Comparison of ENCODE assay signal across 8 mouse cellular contexts in the genomic region with DNA sequence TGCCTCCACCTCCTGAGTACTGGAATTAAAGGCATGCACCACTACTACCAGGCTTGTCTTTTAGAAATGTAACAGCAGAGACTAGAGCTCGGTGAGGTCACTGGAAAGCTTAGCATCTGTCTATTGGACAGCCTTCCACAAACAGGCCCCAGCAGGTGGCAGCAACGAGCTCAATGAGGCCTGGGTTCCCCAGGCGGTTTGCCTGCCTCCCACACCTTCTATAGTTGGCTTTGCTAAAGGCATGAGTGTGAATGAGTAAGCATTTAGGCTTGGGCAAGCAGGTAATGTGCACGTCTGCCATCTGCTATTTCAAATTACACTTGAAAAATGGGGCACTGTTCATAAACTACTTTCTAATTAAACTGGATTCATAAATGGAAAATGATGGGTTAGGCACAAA. TPM values are rescaled to one million over a fixed set of nuclear protein-coding genes. Genes with fewer than 3 reads are reported as not detected.
DNase-seq lines count a peak whose midpoint lies in the region; ATAC-seq and TF ChIP-seq lines count a peak whose summit lies in the region.

No protein-coding gene starts in this region.

- peaks cover 5% of the 10 kb centered on the region; the same call in 1 of the 2 replicates for H3K4me1 ChIP-seq in forebrain, embryonic 11.5 days (replicated peaks; ENCODE audit: control insufficient read depth, insufficient read depth, low read length)
- H3K4me1 ChIP-seq in lung, adult 2 months (ENCODE audit: control insufficient read depth, insufficient read depth, low read length): peaks cover 3% of the 10 kb centered on the region; the same call in 1 of the 2 replicates

- no peak overlapping the region for H3K9ac ChIP-seq in forebrain, embryonic 11.5 days (ENCODE audit: low read length)

- WGBS in forebrain, embryonic 11.5 days: 23% methylated on average over 4 of the region's 4 CpGs
- 15% methylated on average over 4 of the region's 4 CpGs for WGBS in lung, adult 2 months

- H3K27ac ChIP-seq in forebrain, embryonic 11.5 days (ENCODE audit: low read depth, low read length): no peak overlapping the region

- no peaks in the 10 kb centered on the region for H3K9me3 ChIP-seq in forebrain, embryonic 11.5 days (ENCODE audit: control insufficient read depth, low read length)

- H3K4me2 ChIP-seq in forebrain, embryonic 11.5 days (ENCODE audit: low read depth, low read length, severe bottlenecking): no peak overlapping the region

- no peak overlapping the region for H3K4me3 ChIP-seq in forebrain, embryonic 11.5 days (ENCODE audit: low read depth, low read length)
- no peak overlapping the region for H3K4me3 ChIP-seq in lung, adult 2 months (replicated peaks; ENCODE audit: extremely low read depth, low read depth, low read length)

- H3K36me3 ChIP-seq in forebrain, embryonic 11.5 days (ENCODE audit: control insufficient read depth, insufficient read depth, low read length): no peaks in the 10 kb centered on the region

- peak; percentile 61 for ATAC-seq in forebrain, embryonic 11.5 days (replicated peaks; ENCODE audit: low FRiP score)

- peak; percentile 83 for TF ChIP-seq CTCF in brain, embryonic 14.5 days (IDR thresholded peaks at IDR 0.05; ENCODE audit: borderline replicate concordance, extremely low read depth, insufficient read depth, insufficient read length)
- peak; percentile 79 for TF ChIP-seq CTCF in lung, adult 2 months (IDR thresholded peaks at IDR 0.05; ENCODE audit: insufficient read depth, low read length)

- DNase-seq in CD8-positive naive resting alpha-beta T cell, adult 2 months (ENCODE audit: low read depth in 2 of 2, low spot score in 2 of 2): peak; percentile 44 to 70
- DNase-seq in brain, embryonic 14.5 days (ENCODE audit: low read depth): peak; percentile 90
- DNase-seq in forebrain, embryonic 11.5 days (ENCODE audit: low spot score): peak; percentile 87
- DNase-seq in heart, postnatal 36 days: peak; percentile 75 to 87
- peak; percentile 95 for DNase-seq in layer of hippocampus, adult 11-12 months (ENCODE audit: low spot score)
- peak; percentile 84 for DNase-seq in lung, adult 2 months
- peak; percentile 63 for DNase-seq in ovary, adult 18-20 months (ENCODE audit: low spot score)
- peak; percentile 37 to 48 for DNase-seq in thymus, adult 18-20 months

- H3K27me3 ChIP-seq in forebrain, embryonic 11.5 days (ENCODE audit: control insufficient read depth, insufficient read depth, low read length): no peaks in the 10 kb centered on the region

- intact Hi-C loops in heart, postnatal 36 days (cut with DNase I): loop anchor here (1.0 kb wide), 1 partner anchor 178 kb away; no protein-coding TSS in a partner anchor

- no peak for TF ChIP-seq POLR2A in brain, embryonic 14.5 days (IDR thresholded peaks at IDR 0.05; ENCODE audit: borderline replicate concordance, extremely low read depth, insufficient read depth, insufficient read length, poor library complexity, severe bottlenecking)
- no peak for TF ChIP-seq POLR2A in lung, adult 2 months (IDR thresholded peaks at IDR 0.05; ENCODE audit: borderline replicate concordance, extremely low read depth, low read depth, low read length)

RNA-seq across cellular contexts. Expression of a gene that starts 54.7 kb away (rescaled TPM):
- 1,780 and 1,905 TPM in 2 replicates for polyA plus RNA-seq in brain, embryonic 14.5 days (2012; rRNA removed)
- 889 and 1,020 TPM in 2 replicates for polyA plus RNA-seq in forebrain, embryonic 11.5 days (2014; fragmentation: Nextera tagmentation; extraction: Ambion mirVana)
- 1,000 to 10,000 TPM; 2,953 to 3,079 TPM for total RNA-seq in heart, postnatal 36 days (2021)
- 1,159 and 1,652 TPM in 2 replicates for polyA plus RNA-seq in lung, adult 2 months (2012; rRNA removed)

RNA-seq across cellular contexts. Expression of a gene that starts 55.2 kb away (rescaled TPM):
- polyA plus RNA-seq in brain, embryonic 14.5 days (2012; rRNA removed): 3.3 TPM in 2 replicates
- 0.79 and 1.2 TPM in 2 replicates for polyA plus RNA-seq in forebrain, embryonic 11.5 days (2014; fragmentation: Nextera tagmentation; extraction: Ambion mirVana)
- total RNA-seq in heart, postnatal 36 days (2021): not detected
- polyA plus RNA-seq in lung, adult 2 months (2012; rRNA removed): 0.20 TPM in 1 of 2 replicates, not detected in the other

Comparison
In these comparisons a context has a peak if more than half of its experiments do, and no peak if none do; other contexts are left out.
1. DNase-seq: peak in every context shown above with its lines; median percentile 95 in layer of hippocampus, adult 11-12 months; 90 in brain, embryonic 14.5 days; 87 in forebrain, embryonic 11.5 days; 84 in lung, adult 2 months; 81 in heart, postnatal 36 days; 63 in ovary, adult 18-20 months; 57 in CD8-positive naive resting alpha-beta T cell, adult 2 months; 42 in thymus, adult 18-20 months.